Mouse (Mus musculus): Measurements from ENCODE around the gene Pvalb.

The Pvalb gene

GRCm38 (mm10) chr15:78194320-78194719 lies 11.9 kb downstream of the Pvalb start:
- DNase-seq = no peak

GRCm38 (mm10) chr15:78189636-78190035 lies 16.6 kb downstream of the Pvalb start:
- no peak for DNase-seq

- no peak for DNase-seq
These were observed 17.7 kb downstream of the Pvalb start for GRCm38 (mm10) chr15:78188546-78188945.

GRCm38 (mm10) chr15:78186906-78187305 lies 19.3 kb downstream of the Pvalb start:
- no peak for DNase-seq

- no peak for DNase-seq
These were observed 20.6 kb downstream of the Pvalb start for GRCm38 (mm10) chr15:78185609-78186008.

- DNase-seq = no peak
These were observed 21.3 kb downstream of the Pvalb start for GRCm38 (mm10) chr15:78184855-78185254.

GRCm38 (mm10) chr15:78181701-78182405 lies 24.3 kb downstream of the Pvalb start:
- DNase-seq = no peak

- no peak for DNase-seq
These were observed 26.4 kb downstream of the Pvalb start for GRCm38 (mm10) chr15:78179775-78180174.

- DNase-seq = peak; percentile 80
These were observed 27.8 kb downstream of the Pvalb start for GRCm38 (mm10) chr15:78178397-78178796.

GRCm38 (mm10) chr15:78177257-78177656 lies 28.9 kb downstream of the Pvalb start:
- DNase-seq = no peak

- no peak for DNase-seq
These were observed 31.3 kb downstream of the Pvalb start for GRCm38 (mm10) chr15:78174887-78175245.

GRCm38 (mm10) chr15:78173972-78174886 lies 32.0 kb downstream of the Pvalb start, which contains the start of gene Ift27:
Gene Ift27 (minus strand): TSS chr15:78174107.
- DNase-seq = peak; percentile 97

- peak; percentile 28 for DNase-seq
These were observed 33.0 kb downstream of the Pvalb start for GRCm38 (mm10) chr15:78172899-78173817.

- peak; percentile 26 for DNase-seq
These were observed 33.8 kb downstream of the Pvalb start for GRCm38 (mm10) chr15:78172256-78172898.

- no peak for DNase-seq
These were observed 34.5 kb downstream of the Pvalb start for GRCm38 (mm10) chr15:78171651-78172050.

- DNase-seq = no peak
These were observed 35.5 kb downstream of the Pvalb start for GRCm38 (mm10) chr15:78170708-78171107.

- no peak for DNase-seq
These were observed 36.6 kb downstream of the Pvalb start for GRCm38 (mm10) chr15:78169566-78169965.

GRCm38 (mm10) chr15:78165292-78165691 lies 40.9 kb downstream of the Pvalb start:
- no peak for DNase-seq

GRCm38 (mm10) chr15:78164466-78164865 lies 41.7 kb downstream of the Pvalb start:
- no peak for DNase-seq

- DNase-seq = no peak
These were observed 44.3 kb downstream of the Pvalb start for GRCm38 (mm10) chr15:78161946-78162345.

GRCm38 (mm10) chr15:78158335-78158734 lies 47.9 kb downstream of the Pvalb start:
- DNase-seq = no peak

GRCm38 (mm10) chr15:78157824-78158223 lies 48.4 kb downstream of the Pvalb start:
- no peak for DNase-seq

Data from cerebellum, adult 8-10 months (tissue).